Mouse (Mus musculus) ES-E14 (cell line): Measurements from ENCODE around the gene Insr. TPM values are rescaled to one million over a fixed set of nuclear protein-coding genes. Genes with fewer than 3 reads are reported as not detected.

Experiments
- DNase-seq: peaks from one replicate; pipeline ENCODE4 v3.0.0-alpha.2; 2013; ENCODE audit warnings: low read depth, low spot score
- H3K27ac ChIP-seq: 2 replicates; pipeline ENCODE4 v1.5.1; 2012; ENCODE audit warnings: low read depth, mild to moderate bottlenecking, low read length, moderate library complexity, mixed read lengths; ENCODE audit not compliant: poor library complexity, insufficient read depth, severe bottlenecking
- H3K36me3 ChIP-seq: 2 replicates; pipeline ENCODE4 v1.6.1; 2012; ENCODE audit warnings: mild to moderate bottlenecking, low read length, moderate library complexity, mixed read lengths; ENCODE audit not compliant: control insufficient read depth, poor library complexity, insufficient read depth, severe bottlenecking
- H3K4me1 ChIP-seq, 2 experiments: fragments of 150-350 bp in 1 of 2; sonication (generic) in 1 of 2; 2 replicates each; pipeline ENCODE4 v1.6.1; 2012; ENCODE audit warnings: low read length in 2 of 2, mild to moderate bottlenecking in 1 of 2, mixed read lengths in 1 of 2; ENCODE audit not compliant: control insufficient read depth in 2 of 2, insufficient read depth in 2 of 2, poor library complexity in 1 of 2
- H3K4me3 ChIP-seq, 2 experiments: fragments of 150-350 bp in 1 of 2; sonication (generic) in 1 of 2; 2 replicates each; pipeline ENCODE4 v1.5.1; 2012; ENCODE audit warnings: low read length in 2 of 2, low read depth in 1 of 2, mild to moderate bottlenecking in 1 of 2, mixed read lengths in 1 of 2; ENCODE audit not compliant: insufficient read depth in 1 of 2, poor library complexity in 1 of 2, severe bottlenecking in 1 of 2
- H3K9ac ChIP-seq: 2 replicates; pipeline ENCODE4 v1.6.1; 2012; ENCODE audit warnings: low read depth, mild to moderate bottlenecking, low read length, mixed read lengths; ENCODE audit not compliant: poor library complexity, insufficient read depth, severe bottlenecking
- H3K9me3 ChIP-seq: fragments of 150-350 bp; sonication (generic); 2 replicates; pipeline ENCODE4 v1.6.1; 2012; ENCODE audit warnings: low read depth, mild to moderate bottlenecking, low read length; ENCODE audit not compliant: control insufficient read depth, insufficient read depth
- CHD2 ChIP-seq: IDR thresholded peaks from 2 replicates; pipeline ENCODE4 v1.6.1; 2014; ENCODE audit warnings: mild to moderate bottlenecking, low read depth, low read length, inconsistent platforms
- HCFC1 ChIP-seq: IDR thresholded peaks from 2 replicates; pipeline ENCODE4 v1.6.1; 2012; ENCODE audit warnings: low read length, inconsistent platforms, borderline replicate concordance; ENCODE audit not compliant: insufficient read depth
- MAFK ChIP-seq: IDR thresholded peaks from 2 replicates; pipeline ENCODE4 v1.6.1; 2014; ENCODE audit warnings: mild to moderate bottlenecking, low read depth, low read length, inconsistent platforms; ENCODE audit not compliant: insufficient read depth
- ZC3H11A ChIP-seq: IDR thresholded peaks from 2 replicates; pipeline ENCODE4 v1.6.1; 2012; ENCODE audit warnings: low read depth, mild to moderate bottlenecking, inconsistent platforms, low read length, borderline replicate concordance
- ZNF384 ChIP-seq: IDR thresholded peaks from 2 replicates; pipeline ENCODE4 v1.6.1; 2012; ENCODE audit warnings: low read depth, low read length, inconsistent platforms
- in situ Hi-C, 2 experiments: fragments of 600-800 bp; cut with MboI; formaldehyde crosslinking; loops; one replicate each; pipeline ENCODE4 v1.15.1; 2025; ENCODE audit warnings: low sequenced_read_pairs in 2 of 2, inconsistent platforms in 1 of 2; ENCODE audit not compliant: unreplicated experiment in 2 of 2
- total RNA-seq: library from RNA; depleted of rRNA; stranded (reverse); fragments of 300-350 nt; gene quantifications from 2 replicates; pipeline ENCODE4 v1.2.3, GENCODE M21; 2012

Gene Insr
- total RNA-seq, 1 experiment = 9.3 TPM

GRCm38 (mm10) chr8:3221047-3221959 is 58.1 kb downstream of the Insr start:
- H3K4me3 ChIP-seq = peak overlapping the region; percentile 62 to 76
- in situ Hi-C loops = loop anchor here in 1 of 2 experiments (5.0 kb wide), 1 partner anchor 56 kb away; the partner anchor contains the start of gene Insr

GRCm38 (mm10) chr8:3220502-3220901 is 58.9 kb downstream of the Insr start:
- Histone ChIP-seq H3K4me3 (peak overlapping the region in 1 of 2 experiments; percentile 40; a peak in 1 of 4 replicates), H3K36me3 (no peaks in the 10 kb centered on the region), H3K9me3 (no peaks in the 10 kb centered on the region), H3K4me1 (no peaks in the 10 kb centered on the region), H3K27ac (no peak overlapping the region), H3K9ac (no peak overlapping the region)
- TF ChIP-seq ZNF384 (no peak), HCFC1 (no peak), MAFK (no peak), ZC3H11A (no peak), CHD2 (no peak)
- DNase-seq = no peak
- in situ Hi-C loops = loop anchor here in 1 of 2 experiments (5.0 kb wide), 1 partner anchor 57 kb away; the partner anchor contains the start of gene Insr

More at GRCm38 (mm10) chr8:3221047-3221959, 58.1 kb downstream of the Insr start:
- Histone ChIP-seq H3K9me3 (no peaks in the 10 kb centered on the region), H3K4me1 (no peaks in the 10 kb centered on the region), H3K36me3 (no peaks in the 10 kb centered on the region), H3K9ac (peak overlapping the region; percentile 65), H3K27ac (no peak overlapping the region)
- peak; percentile 82 for DNase-seq
- TF ChIP-seq CHD2 (no peak), HCFC1 (no peak), ZC3H11A (no peak), ZNF384 (no peak), MAFK (no peak)

- Histone ChIP-seq H3K36me3 (no peaks in the 10 kb centered on the region), H3K4me3 (no peak overlapping the region), H3K9me3 (no peaks in the 10 kb centered on the region), H3K9ac (no peak overlapping the region), H3K27ac (no peak overlapping the region), H3K4me1 (no peaks in the 10 kb centered on the region)
- TF ChIP-seq MAFK (no peak), HCFC1 (no peak), CHD2 (no peak), ZC3H11A (no peak), ZNF384 (no peak)
- in situ Hi-C loops = loop anchor here in 1 of 2 experiments (5.0 kb wide), 1 partner anchor 57 kb away; the partner anchor contains the start of gene Insr
- DNase-seq = no peak
Measured at GRCm38 (mm10) chr8:3219921-3220411, 59.5 kb downstream of the Insr start.

- TF ChIP-seq HCFC1 (no peak), CHD2 (no peak), ZNF384 (no peak), ZC3H11A (no peak), MAFK (no peak)
- Histone ChIP-seq H3K9me3 (no peaks in the 10 kb centered on the region), H3K27ac (no peak overlapping the region), H3K4me1 (no peaks in the 10 kb centered on the region), H3K4me3 (no peak overlapping the region), H3K9ac (no peak overlapping the region), H3K36me3 (no peaks in the 10 kb centered on the region)
- no peak for DNase-seq
- in situ Hi-C loops = no loop called here
Measured at GRCm38 (mm10) chr8:3219266-3219665, 60.2 kb downstream of the Insr start.
